Mouse (Mus musculus) kidney, postnatal 0 days (tissue): Measurements from ENCODE around the gene Zmat5. TPM values are rescaled to one million over a fixed set of nuclear protein-coding genes. Genes with fewer than 3 reads are reported as not detected.

Source experiments
- ATAC-seq: fragments of 200-750 bp; cut with Nextera tagmentation; replicated peaks from 2 replicates; pipeline ENCODE4 v1.8.0; 2017; ENCODE audit warnings: low read depth, moderate number of reproducible peaks, moderate TSS enrichment, moderate library complexity; ENCODE audit not compliant: low FRiP score
- DNase-seq: peaks from one replicate; pipeline ENCODE4 v3.0.0-alpha.2; 2016; ENCODE audit warnings: low spot score
- H3K27ac ChIP-seq: fragments of 300-500 bp; sonication (generic); 2 replicates; pipeline ENCODE4 v1.5.1; 2014; ENCODE audit warnings: mild to moderate bottlenecking
- H3K27me3 ChIP-seq: fragments of 300-500 bp; sonication (generic); 2 replicates; pipeline ENCODE4 v1.6.1; 2014; ENCODE audit warnings: low read length, mixed read lengths; ENCODE audit not compliant: insufficient read depth
- H3K36me3 ChIP-seq: fragments of 300-500 bp; sonication (generic); 2 replicates; pipeline ENCODE4 v1.6.1; 2014; ENCODE audit warnings: low read length, mixed read lengths; ENCODE audit not compliant: insufficient read depth
- H3K4me1 ChIP-seq: fragments of 300-500 bp; sonication (generic); replicated peaks from 2 replicates; pipeline ENCODE4 v1.6.1; 2014; ENCODE audit warnings: antibody characterized with exemption, low read length, mixed read lengths; ENCODE audit not compliant: insufficient read depth
- H3K4me2 ChIP-seq: fragments of 300-500 bp; sonication (generic); 2 replicates; pipeline ENCODE4 v1.6.1; 2014; ENCODE audit warnings: mild to moderate bottlenecking, low read length, moderate library complexity, mixed read lengths
- H3K4me3 ChIP-seq: fragments of 300-500 bp; sonication (generic); replicated peaks from 2 replicates; pipeline ENCODE4 v1.5.1; 2014; ENCODE audit warnings: low read depth, low read length
- H3K9ac ChIP-seq: fragments of 300-500 bp; sonication (generic); 2 replicates; pipeline ENCODE4 v1.6.1; 2014; ENCODE audit warnings: low read depth, low read length
- H3K9me3 ChIP-seq: fragments of 300-500 bp; sonication (generic); replicated peaks from 2 replicates; pipeline ENCODE4 v1.6.1; 2016; ENCODE audit warnings: low read length, inconsistent platforms, mixed read lengths
- CTCF ChIP-seq: IDR thresholded peaks from 2 replicates; pipeline ENCODE4 v1.5.1; 2016; ENCODE audit warnings: antibody characterized with exemption, low read depth, mild to moderate bottlenecking, moderate library complexity
- WGBS: fragments of 180-500 bp; shearing (Covaris S2); extraction: QIAGEN DNeasy Blood & Tissue Kit; methylation state at CpG from one replicate; pipeline ENCODE4 v1.1.7; 2014; 5-methylcytosine and 5-hydroxymethylcytosine counted together
- polyA plus RNA-seq: library from polyadenylated mRNA; unstranded; fragments of >200 nt; fragmentation: Nextera tagmentation; extraction: Ambion mirVana; gene quantifications from 2 replicates; pipeline ENCODE4 v1.2.1, GENCODE M21; 2015

Zmat5 gene
- polyA plus RNA-seq, 1 experiment from 2014 or later: 81.7 TPM

DNA sequence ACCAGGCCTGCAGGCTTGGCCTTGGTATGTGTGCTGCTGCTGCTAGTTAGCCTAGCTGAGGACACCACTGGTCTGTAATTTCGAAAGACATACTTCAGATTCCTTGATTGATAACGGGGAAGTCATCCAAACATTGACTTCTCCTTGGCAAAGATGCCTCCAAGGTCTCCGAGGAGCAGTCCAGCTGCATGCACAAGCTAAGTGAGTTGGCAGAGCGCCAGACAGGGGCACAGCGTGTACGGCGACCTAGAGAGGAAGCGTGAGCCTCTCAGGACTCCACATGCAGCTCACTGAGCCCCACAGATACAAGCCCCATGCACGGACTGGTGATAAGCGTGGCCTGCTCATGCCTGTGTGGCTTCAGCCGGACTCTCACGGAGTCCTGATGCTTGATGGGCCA is 25.1 kb downstream of the Zmat5 start:
- no peak for TF ChIP-seq CTCF
- no peaks in the 10 kb centered on the region for H3K4me1 ChIP-seq
- no peak overlapping the region for H3K4me3 ChIP-seq
- no peaks in the 10 kb centered on the region for H3K9me3 ChIP-seq
- no peak overlapping the region for H3K9ac ChIP-seq
- DNase-seq (no peak), ATAC-seq (no peak)
- peaks cover 7% of the 10 kb centered on the region; the same call in 1 of the 2 replicates for H3K36me3 ChIP-seq
- 54% methylated on average over 12 of the region's 12 CpGs for WGBS
- H3K27ac ChIP-seq: no peak overlapping the region
- no peaks in the 10 kb centered on the region for H3K27me3 ChIP-seq
- no peak overlapping the region for H3K4me2 ChIP-seq

DNA sequence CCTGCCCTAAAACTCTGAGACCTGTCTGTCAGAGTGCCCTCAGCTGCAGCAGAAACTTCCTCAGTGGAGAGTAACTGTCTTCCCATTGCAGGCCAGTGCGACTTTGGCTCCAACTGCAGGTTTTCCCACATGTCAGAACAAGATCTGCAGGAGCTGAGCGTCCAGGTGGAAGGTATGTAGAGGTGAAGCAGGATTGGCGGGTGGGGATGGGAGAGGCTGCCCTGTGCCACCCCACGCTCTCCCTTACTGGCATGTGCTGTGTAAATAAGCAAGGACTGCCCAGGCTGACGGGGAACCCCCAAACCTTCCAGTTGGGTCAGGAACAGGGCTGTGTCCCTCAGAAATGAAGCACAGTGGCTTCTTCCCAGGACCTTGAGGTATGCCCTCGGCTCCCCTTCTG is 25.6 kb downstream of the Zmat5 start:
- Histone ChIP-seq H3K27me3 (no peaks in the 10 kb centered on the region), H3K4me3 (no peak overlapping the region), H3K27ac (no peak overlapping the region), H3K9me3 (no peaks in the 10 kb centered on the region), H3K4me2 (no peak overlapping the region), H3K4me1 (no peaks in the 10 kb centered on the region), H3K9ac (no peak overlapping the region), H3K36me3 (0 out of 2 replicates have a peak, but pooled peaks cover 4% of the 10 kb centered on the region)
- DNase-seq (no peak), ATAC-seq (no peak)
- TF ChIP-seq CTCF: no peak
- WGBS: 82% methylated on average over 6 of the region's 6 CpGs

- ATAC-seq (no peak), DNase-seq (no peak)
- Histone ChIP-seq H3K27me3 (no peaks in the 10 kb centered on the region), H3K9ac (no peak overlapping the region), H3K4me3 (no peak overlapping the region), H3K4me1 (no peaks in the 10 kb centered on the region), H3K27ac (no peak overlapping the region), H3K4me2 (no peak overlapping the region), H3K36me3 (no peaks in the 10 kb centered on the region), H3K9me3 (no peaks in the 10 kb centered on the region)
- 59% methylated on average over 5 of the region's 5 CpGs for WGBS
- TF ChIP-seq CTCF: no peak
Measured at GRCm38 (mm10) chr11:4730913-4731312, 26.4 kb downstream of the Zmat5 start.

DNA sequence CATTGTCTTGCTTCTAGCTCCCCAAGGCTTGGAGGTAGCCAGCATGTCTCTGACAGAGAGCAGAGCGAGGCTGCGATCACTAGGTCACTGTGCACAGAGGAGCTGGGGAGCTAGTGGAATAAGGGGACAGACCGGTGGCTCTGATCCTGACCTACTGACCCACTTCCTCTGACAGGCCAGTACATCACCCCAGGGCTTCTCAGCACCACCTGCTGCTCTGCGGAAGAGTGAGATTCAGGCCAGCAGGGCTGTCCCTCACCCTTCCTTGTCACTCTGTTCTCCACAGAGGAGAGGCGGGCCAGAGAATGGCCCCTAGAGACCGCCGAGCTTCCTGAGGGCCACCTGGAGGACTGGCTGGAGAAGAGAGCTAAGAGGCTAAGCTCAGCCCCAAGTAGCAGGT is 27.3 kb downstream of the Zmat5 start:
- WGBS: 72% methylated on average over 7 of the region's 7 CpGs
- DNase-seq: no peak
- no peaks in the 10 kb centered on the region for H3K36me3 ChIP-seq
- no peaks in the 10 kb centered on the region for H3K9me3 ChIP-seq
- no peaks in the 10 kb centered on the region for H3K4me1 ChIP-seq
- no peak for TF ChIP-seq CTCF
- H3K4me3 ChIP-seq: no peak overlapping the region
- H3K27ac ChIP-seq: no peak overlapping the region
- no peak for ATAC-seq
- H3K27me3 ChIP-seq: no peaks in the 10 kb centered on the region
- no peak overlapping the region for H3K4me2 ChIP-seq
- H3K9ac ChIP-seq: no peak overlapping the region

DNA sequence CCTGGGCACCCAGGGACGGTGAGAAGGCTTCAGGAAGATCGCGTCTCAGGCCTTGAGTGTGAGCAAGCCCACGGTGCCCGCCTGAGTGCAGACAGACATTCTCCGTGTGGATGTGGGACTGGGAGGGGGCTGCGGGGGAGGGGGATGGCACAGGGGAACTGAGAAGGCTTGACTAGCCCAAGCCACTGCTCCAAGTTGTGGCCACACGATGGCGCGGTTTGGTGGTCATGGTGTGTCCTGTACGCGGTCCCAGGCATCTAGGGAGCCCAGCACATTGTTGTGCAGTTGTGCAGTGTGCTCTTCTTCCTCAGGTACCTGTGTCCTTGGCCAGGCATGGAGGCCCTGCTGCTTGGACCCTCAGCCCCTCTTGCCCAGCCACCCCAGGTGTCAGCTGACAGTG is 29.7 kb downstream of the Zmat5 start:
- Histone ChIP-seq H3K27ac (no peak overlapping the region), H3K4me1 (no peaks in the 10 kb centered on the region), H3K4me2 (no peak overlapping the region), H3K4me3 (no peak overlapping the region), H3K36me3 (no peaks in the 10 kb centered on the region), H3K9me3 (no peaks in the 10 kb centered on the region), H3K9ac (no peak overlapping the region), H3K27me3 (no peaks in the 10 kb centered on the region)
- TF ChIP-seq CTCF: peak; percentile 46; the same call in 1 of the 2 replicates
- DNase-seq (no peak), ATAC-seq (no peak)
- 39% methylated on average over 12 of the region's 12 CpGs for WGBS

DNA sequence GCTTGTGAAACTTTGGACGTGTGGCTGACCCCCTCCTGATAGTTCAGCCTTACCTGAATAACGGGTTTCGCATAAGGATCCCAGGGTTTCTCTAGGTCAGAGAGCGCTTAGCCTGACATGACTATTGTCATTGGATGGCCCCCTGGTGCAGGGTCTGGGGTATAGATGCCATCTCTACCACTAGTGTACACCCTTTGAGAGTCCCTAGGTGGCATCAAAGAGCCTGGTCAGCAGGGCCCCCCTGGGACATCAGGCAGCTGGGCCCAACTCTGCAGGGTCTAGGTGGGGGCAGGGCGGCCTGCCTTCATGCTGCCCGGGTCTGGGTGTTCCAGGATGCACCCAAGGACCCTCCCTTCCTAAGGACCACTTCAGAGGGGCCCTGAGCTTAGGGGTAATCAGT is 31.9 kb downstream of the Zmat5 start:
- no peaks in the 10 kb centered on the region for H3K4me1 ChIP-seq
- H3K27me3 ChIP-seq: no peaks in the 10 kb centered on the region
- no peak overlapping the region for H3K27ac ChIP-seq
- H3K9me3 ChIP-seq: no peaks in the 10 kb centered on the region
- TF ChIP-seq CTCF: no peak; the same call in 1 of the 2 replicates
- no peaks in the 10 kb centered on the region for H3K36me3 ChIP-seq
- H3K4me3 ChIP-seq: no peak overlapping the region
- no peak for DNase-seq
- H3K4me2 ChIP-seq: no peak overlapping the region
- no peak for ATAC-seq
- no peak overlapping the region for H3K9ac ChIP-seq
- WGBS: 62% methylated on average over 6 of the region's 6 CpGs

- 75% methylated on average over 10 of the region's 10 CpGs for WGBS
- Histone ChIP-seq H3K9me3 (no peaks in the 10 kb centered on the region), H3K27ac (no peak overlapping the region), H3K4me3 (no peak overlapping the region), H3K27me3 (no peaks in the 10 kb centered on the region), H3K36me3 (no peaks in the 10 kb centered on the region), H3K9ac (no peak overlapping the region), H3K4me2 (no peak overlapping the region), H3K4me1 (no peaks in the 10 kb centered on the region)
- ATAC-seq: no peak
- no peak for TF ChIP-seq CTCF
- no peak for DNase-seq
Measured at GRCm38 (mm10) chr11:4737682-4738081, 33.2 kb downstream of the Zmat5 start.
